Mouse (Mus musculus) inflammation-experienced regulatory T-cells (primary cell): ENCODE results near the gene Gm15155. TPM values are rescaled to one million over a fixed set of nuclear protein-coding genes. Genes with fewer than 3 reads are reported as not detected.

Source experiments
- polyA plus RNA-seq, 2 experiments: library from polyadenylated mRNA; unstranded; fragments of 100-300 nt; shearing (Covaris generic); gene quantifications; one replicate each; pipeline ENCODE4 v1.2.1; 2017

Gm15155 gene
- not detected for polyA plus RNA-seq

DNA sequence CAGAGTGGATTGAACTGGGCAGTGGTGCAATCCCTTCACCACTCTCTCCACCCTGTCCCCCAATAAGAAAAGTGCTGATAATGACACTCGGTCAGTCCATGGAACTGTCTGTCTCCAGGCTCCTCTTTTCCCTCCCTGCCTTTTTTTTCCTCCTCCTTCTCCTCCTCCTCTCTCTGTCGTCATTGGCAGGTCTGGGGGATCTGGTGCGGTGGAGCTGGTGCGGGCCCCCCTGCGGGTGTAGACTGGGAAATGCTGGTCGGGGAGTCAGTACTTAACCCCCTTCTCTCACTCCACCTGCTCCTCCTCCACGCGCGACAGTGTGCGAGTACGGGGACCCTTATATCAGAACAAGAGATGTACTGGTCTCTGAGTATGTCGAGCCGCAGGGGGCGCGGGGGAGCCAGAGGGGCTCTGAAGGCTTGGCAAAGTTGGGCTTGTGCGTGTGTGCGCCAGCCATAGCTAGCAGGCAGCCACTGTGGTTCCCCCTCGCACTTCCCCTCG lies at the start of gene Gm15155:
Gene Gm15155, plus strand, starts transcription at position 401 of the 501 bp plus-strand sequence.

DNA sequence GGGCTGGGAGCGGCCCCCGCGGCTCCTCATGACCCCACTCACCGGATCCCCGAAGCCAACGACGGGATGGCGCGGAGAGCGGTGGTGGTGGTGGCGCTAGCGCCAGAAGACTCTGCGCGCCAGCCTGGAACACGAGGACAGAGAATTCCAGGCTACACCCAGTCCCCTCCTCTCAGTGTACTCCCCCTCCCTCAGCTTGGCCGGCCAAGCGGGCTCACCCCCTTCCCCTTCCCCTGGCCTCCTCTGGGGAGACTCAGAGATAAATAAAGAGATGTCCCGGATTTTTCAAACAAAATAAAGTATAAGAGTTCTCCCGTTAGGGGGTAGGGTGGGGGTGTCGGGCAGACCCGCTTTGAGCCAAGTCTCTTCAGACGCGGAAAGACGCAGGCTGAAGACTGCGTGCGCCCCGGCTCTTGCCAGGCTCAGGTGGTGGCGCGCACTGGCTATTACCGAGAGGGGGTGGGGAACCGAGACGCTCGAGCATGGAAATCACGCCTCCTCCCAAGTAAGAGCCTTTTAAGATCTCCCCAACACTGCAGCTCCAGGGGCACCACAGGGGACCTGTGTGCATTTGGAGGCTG lies 750 bp upstream of the Gm15155 start, which contains the start of gene Ptchd1:
Gene Ptchd1, minus strand, starts transcription at position 114 of the 581 bp plus-strand sequence.

Other genes starting within 250 kb of the Gm15155 start
- gene Ptchd1, start 927 bp upstream of the Gm15155 start, polyA plus RNA-seq: under 1 TPM in 1 of 2 experiments, not detected in 1; 0.07 TPM